In genomic region chr15:96344591-96345285, GRCm38 (mm10) we compare ENCODE assay signal across 10 mouse cellular contexts. TPM values are rescaled to one million over a fixed set of nuclear protein-coding genes. Genes with fewer than 3 reads are reported as not detected.
DNase-seq lines count a peak whose midpoint lies in the region; ATAC-seq lines count a peak whose summit lies in the region.
"Had no signal": no experiment of that assay in that cellular context is flagged by ENCODE, and none has a peak within 500 bp of the region (broad histone marks: within the 10 kb centered on the region; RNA-seq: fewer than 3 reads in every experiment).

No protein-coding gene starts in this region.

- H3K27ac ChIP-seq in neural tube, embryonic 15.5 days (replicated peaks): no peak overlapping the region
- H3K27ac ChIP-seq in hindbrain, embryonic 11.5 days (ENCODE audit: low read depth, low read length): no peak overlapping the region
- H3K27ac ChIP-seq: gastrocnemius, adult 2 months had no signal

- no peak overlapping the region for H3K4me2 ChIP-seq in neural tube, embryonic 15.5 days
- no peak overlapping the region for H3K4me2 ChIP-seq in hindbrain, embryonic 11.5 days (replicated peaks; ENCODE audit: low read depth, low read length)

- DNase-seq in thymus, postnatal 0 days (ENCODE audit: low spot score): peak; percentile 20
- no peak for DNase-seq in thymus, postnatal 4 days
- DNase-seq in induced T-regulatory cell, adult 2 months (ENCODE audit: low read depth): peak; percentile 31
- DNase-seq in lung, postnatal 25 days (ENCODE audit: low spot score): peak; percentile 16
- no peak for DNase-seq in hindbrain, embryonic 11.5 days (ENCODE audit: low spot score)
- no peak for DNase-seq in cerebellum, adult 11 months
- DNase-seq: adrenal gland, postnatal 10 days; gastrocnemius, adult 2 months; right cerebral cortex, adult 18-20 months had no signal

- H3K27me3 ChIP-seq in neural tube, embryonic 15.5 days (replicated peaks): no peaks in the 10 kb centered on the region
- H3K27me3 ChIP-seq in hindbrain, embryonic 11.5 days (ENCODE audit: control insufficient read depth, insufficient read depth, low read length): no peaks in the 10 kb centered on the region

- peaks cover 8% of the 10 kb centered on the region; the same call in 1 of the 2 replicates for H3K4me1 ChIP-seq in neural tube, embryonic 15.5 days
- no peaks in the 10 kb centered on the region for H3K4me1 ChIP-seq in hindbrain, embryonic 11.5 days (replicated peaks; ENCODE audit: control insufficient read depth, insufficient read depth, low read length)

- no peak overlapping the region for H3K9ac ChIP-seq in neural tube, embryonic 15.5 days (replicated peaks)
- H3K9ac ChIP-seq in hindbrain, embryonic 11.5 days (ENCODE audit: low read depth, low read length): no peak overlapping the region

- no peaks in the 10 kb centered on the region for H3K9me3 ChIP-seq in neural tube, embryonic 15.5 days (replicated peaks)
- H3K9me3 ChIP-seq in hindbrain, embryonic 11.5 days (ENCODE audit: control insufficient read depth, low read length): no peaks in the 10 kb centered on the region

- WGBS in neural tube, embryonic 15.5 days: 50% methylated on average over 6 of the region's 7 CpGs
- WGBS in hindbrain, embryonic 11.5 days: 58% methylated on average over 6 of the region's 7 CpGs

- H3K4me3 ChIP-seq in neural tube, embryonic 15.5 days (replicated peaks): no peak overlapping the region
- H3K4me3 ChIP-seq in hindbrain, embryonic 11.5 days (ENCODE audit: low read depth, low read length): no peak overlapping the region
- H3K4me3 ChIP-seq: gastrocnemius, adult 2 months had no signal

- H3K36me3 ChIP-seq in neural tube, embryonic 15.5 days: no peaks in the 10 kb centered on the region
- H3K36me3 ChIP-seq in hindbrain, embryonic 11.5 days (ENCODE audit: control insufficient read depth, insufficient read depth, low read length): no peaks in the 10 kb centered on the region

- no peak for ATAC-seq in neural tube, embryonic 15.5 days (ENCODE audit: low FRiP score)
- no peak for ATAC-seq in hindbrain, embryonic 11.5 days (ENCODE audit: low FRiP score)

RNA-seq across cellular contexts. Expression of gene Arid2, which starts 57.4 kb away (rescaled TPM):
- 28.5 and 34.9 TPM in 2 replicates for polyA plus RNA-seq in thymus, postnatal 0 days (2015; fragmentation: Nextera tagmentation; extraction: Ambion mirVana)
- polyA plus RNA-seq in neural tube, embryonic 15.5 days (2015; fragmentation: Nextera tagmentation; extraction: Ambion mirVana): 15.9 and 18.1 TPM in 2 replicates
- polyA plus RNA-seq in hindbrain, embryonic 11.5 days (2014; fragmentation: Nextera tagmentation; extraction: Ambion mirVana): 37.0 and 39.0 TPM in 2 replicates

Comparison
In these comparisons a context has a peak if more than half of its experiments do, and no peak if none do; other contexts are left out.
1. DNase-seq: peak in thymus, postnatal 0 days (single experiment), induced T-regulatory cell, adult 2 months (single experiment) and lung, postnatal 25 days (single experiment); none in thymus, postnatal 4 days (single experiment), hindbrain, embryonic 11.5 days (single experiment) and cerebellum, adult 11 months (single experiment).